Mouse (Mus musculus): Measurements from ENCODE around the gene Hivep3.

Gene Hivep3

GRCm38 (mm10) chr4:119950181-119950580 lies 216.6 kb downstream of the Hivep3 start:
- DNase-seq, result no peak

- DNase-seq, result no peak
Measured at GRCm38 (mm10) chr4:119951081-119951480, 217.5 kb downstream of the Hivep3 start.

GRCm38 (mm10) chr4:119955008-119955407 lies 221.4 kb downstream of the Hivep3 start:
- DNase-seq, result no peak

GRCm38 (mm10) chr4:119957970-119958369 lies 224.4 kb downstream of the Hivep3 start:
- DNase-seq, result no peak

GRCm38 (mm10) chr4:119959293-119959692 lies 225.7 kb downstream of the Hivep3 start:
- peak; percentile 92 to 94 for DNase-seq

- DNase-seq, result no peak
Measured at GRCm38 (mm10) chr4:119959873-119960272, 226.3 kb downstream of the Hivep3 start.

GRCm38 (mm10) chr4:119960523-119960922 lies 226.9 kb downstream of the Hivep3 start:
- no peak for DNase-seq

GRCm38 (mm10) chr4:119961164-119961563 lies 227.6 kb downstream of the Hivep3 start:
- DNase-seq, result no peak

- no peak for DNase-seq
Measured at GRCm38 (mm10) chr4:119962066-119962465, 228.5 kb downstream of the Hivep3 start.

- DNase-seq, result no peak
Measured at GRCm38 (mm10) chr4:119966105-119967072, 232.8 kb downstream of the Hivep3 start.

- no peak for DNase-seq
Measured at GRCm38 (mm10) chr4:119967073-119967608, 233.6 kb downstream of the Hivep3 start.

GRCm38 (mm10) chr4:119967636-119968035 lies 234.1 kb downstream of the Hivep3 start:
- DNase-seq, result no peak

- DNase-seq, result no peak
Measured at GRCm38 (mm10) chr4:119968071-119968470, 234.5 kb downstream of the Hivep3 start.

- DNase-seq, result no peak
Measured at GRCm38 (mm10) chr4:119968887-119969286, 235.3 kb downstream of the Hivep3 start.

GRCm38 (mm10) chr4:119970166-119970565 lies 236.6 kb downstream of the Hivep3 start:
- DNase-seq, result no peak

- DNase-seq, result no peak
Measured at GRCm38 (mm10) chr4:119972375-119972774, 238.8 kb downstream of the Hivep3 start.

- DNase-seq, result no peak
Measured at GRCm38 (mm10) chr4:119973729-119974605, 240.4 kb downstream of the Hivep3 start.

- no peak for DNase-seq
Measured at GRCm38 (mm10) chr4:119975242-119975641, 241.7 kb downstream of the Hivep3 start.

GRCm38 (mm10) chr4:119975822-119976221 lies 242.2 kb downstream of the Hivep3 start:
- no peak for DNase-seq

GRCm38 (mm10) chr4:119976428-119977168 lies 243.0 kb downstream of the Hivep3 start:
- DNase-seq, result peak in 1 of 2 experiments; percentile 30

- DNase-seq, result peak in 1 of 2 experiments; percentile 44
Measured at GRCm38 (mm10) chr4:119977817-119978491, 244.4 kb downstream of the Hivep3 start.
